Mouse (Mus musculus) retina, postnatal 7 days (tissue): ENCODE measurements around the gene Pwwp2b.
A peak's percentile ranks its signal among the peaks of the same experiment; 100 is the strongest.

ENCODE experiments used
- DNase-seq: peaks from one replicate; pipeline ENCODE4 v3.0.0-alpha.2; 2012; ENCODE audit warnings: low read depth, low spot score

Gene Pwwp2b

DNA sequence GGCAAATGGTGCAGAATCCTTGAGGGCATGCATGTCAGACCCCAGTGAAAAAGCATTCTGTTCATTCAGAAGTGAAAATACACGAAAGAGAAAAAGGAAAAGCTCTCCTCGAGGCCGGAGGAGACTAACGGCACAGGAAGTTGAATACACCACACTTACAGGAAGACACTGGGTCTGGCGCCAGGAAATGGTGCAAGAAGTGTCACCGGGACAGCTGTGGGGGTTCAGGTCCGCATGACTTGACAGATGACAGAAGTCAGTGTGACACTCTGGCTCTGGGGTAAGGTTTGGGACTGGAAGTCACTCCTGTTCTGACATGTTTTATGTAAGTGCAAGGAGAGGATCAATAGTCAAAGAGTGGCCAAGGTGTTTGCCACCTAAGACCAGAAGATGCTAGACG, 23.6 kb upstream of the Pwwp2b start:
- DNase-seq, result no peak

DNA sequence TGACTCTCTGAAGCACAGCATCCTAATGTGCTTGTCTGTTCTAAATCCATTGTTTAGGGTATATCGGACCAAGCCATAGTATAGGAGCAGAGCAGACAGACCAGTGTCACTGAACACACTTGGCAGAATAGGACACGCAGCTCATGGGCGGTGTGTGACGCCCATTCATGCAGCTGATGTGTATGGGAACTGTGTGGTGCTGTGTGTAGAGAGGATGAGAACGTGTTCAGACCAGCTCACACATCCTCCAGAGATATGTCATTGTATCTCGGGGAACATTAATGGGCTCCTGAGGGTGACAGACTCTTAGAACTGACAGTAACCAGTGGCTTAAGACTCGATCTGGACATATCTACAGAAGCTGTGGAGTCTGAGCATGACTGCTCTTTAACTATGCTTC, 21.9 kb upstream of the Pwwp2b start:
- DNase-seq, result no peak

DNA sequence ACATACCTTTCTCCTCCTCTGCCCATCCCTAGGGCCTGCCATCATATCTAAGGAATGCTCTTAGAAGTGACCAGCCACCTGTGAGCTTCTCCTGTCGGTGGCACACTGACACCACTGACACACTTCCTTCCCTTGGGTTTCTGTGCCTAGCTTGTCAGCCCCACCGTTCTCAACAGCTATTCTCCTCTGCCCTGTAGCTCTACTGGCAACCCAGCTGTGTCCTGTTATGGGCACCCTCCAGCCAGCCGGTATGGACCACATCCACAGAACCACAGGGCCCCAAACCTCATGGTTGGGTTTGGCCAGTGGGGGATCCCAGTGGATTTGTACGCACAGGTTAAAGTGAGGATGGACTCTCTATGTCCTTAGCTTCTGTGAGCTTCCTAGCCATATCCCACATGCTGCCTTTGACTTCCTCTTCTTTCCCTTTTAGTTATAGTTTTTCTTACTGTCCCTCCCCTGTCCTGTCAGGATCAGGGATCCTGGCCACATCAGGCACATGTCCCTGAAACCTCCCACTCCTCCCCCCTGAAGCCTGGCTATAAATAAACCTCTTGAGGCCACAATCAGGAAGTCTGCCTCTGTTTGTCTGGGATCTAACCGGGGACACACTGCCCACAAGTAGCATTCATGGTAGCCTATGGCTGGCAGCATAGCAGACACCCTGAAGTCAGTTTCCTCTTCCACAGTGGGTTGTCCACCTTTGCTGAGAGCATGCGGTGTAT, 19.7 kb upstream of the Pwwp2b start:
- no peak for DNase-seq

DNA sequence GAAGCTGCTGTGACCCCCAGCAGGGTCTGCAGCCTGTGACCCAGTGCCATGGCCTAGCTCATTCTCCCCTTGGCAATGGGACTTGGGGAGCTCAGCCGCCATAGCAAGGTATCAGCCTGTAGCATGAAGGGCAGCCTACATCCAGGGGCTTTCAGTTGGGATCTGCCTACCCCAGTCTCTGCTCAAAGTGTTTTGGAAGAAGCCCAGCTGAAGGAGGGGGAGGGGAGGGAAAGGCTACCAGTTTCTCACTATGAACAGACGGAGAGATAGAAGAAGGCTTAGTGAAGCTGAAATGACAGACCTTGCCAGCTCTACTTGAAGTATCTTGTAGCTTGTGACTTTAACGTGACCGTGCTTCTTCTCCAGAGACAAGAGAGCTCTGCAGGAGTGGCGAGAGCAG, 18.4 kb upstream of the Pwwp2b start:
- no peak for DNase-seq

DNA sequence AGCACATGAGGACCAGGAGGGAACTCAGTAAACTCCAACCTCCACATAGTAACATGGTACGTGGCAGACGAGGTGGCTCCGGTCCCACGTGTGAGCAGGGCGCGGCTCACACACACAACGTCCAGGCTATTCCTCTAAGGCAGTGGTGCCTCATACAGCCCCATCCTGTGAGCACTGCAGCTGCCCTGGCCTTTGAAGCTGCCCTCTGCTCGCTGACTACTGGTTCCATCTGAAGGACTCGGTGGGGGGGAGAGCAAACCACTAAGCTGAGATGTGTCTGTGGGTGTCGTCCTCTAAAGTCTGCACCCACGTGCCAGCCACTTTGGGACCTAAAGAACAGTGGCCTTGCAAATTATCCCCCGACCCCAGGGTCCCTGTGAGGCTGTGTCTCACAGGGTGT, 18.0 kb upstream of the Pwwp2b start:
- no peak for DNase-seq

DNA sequence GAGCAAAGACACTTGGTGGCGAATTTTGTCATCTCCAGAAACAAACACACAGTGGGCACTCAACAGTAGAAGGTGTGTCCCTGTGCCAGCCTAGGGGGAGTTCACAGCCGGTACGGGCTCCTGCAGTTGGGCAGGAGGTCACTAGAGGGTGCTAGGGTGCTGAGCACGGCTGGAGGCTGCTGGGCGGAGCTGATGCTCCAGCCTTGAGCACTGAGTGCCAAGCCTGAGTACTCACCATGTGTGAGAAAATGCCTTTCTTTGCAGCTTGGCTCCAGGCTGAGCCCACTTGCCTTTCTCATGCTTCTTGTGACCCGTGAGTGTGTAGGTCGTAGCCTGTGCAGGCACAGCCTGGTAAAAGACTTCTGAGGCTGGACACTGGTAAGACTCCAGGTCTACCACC, 14.6 kb upstream of the Pwwp2b start:
- peak; percentile 68 for DNase-seq

DNA sequence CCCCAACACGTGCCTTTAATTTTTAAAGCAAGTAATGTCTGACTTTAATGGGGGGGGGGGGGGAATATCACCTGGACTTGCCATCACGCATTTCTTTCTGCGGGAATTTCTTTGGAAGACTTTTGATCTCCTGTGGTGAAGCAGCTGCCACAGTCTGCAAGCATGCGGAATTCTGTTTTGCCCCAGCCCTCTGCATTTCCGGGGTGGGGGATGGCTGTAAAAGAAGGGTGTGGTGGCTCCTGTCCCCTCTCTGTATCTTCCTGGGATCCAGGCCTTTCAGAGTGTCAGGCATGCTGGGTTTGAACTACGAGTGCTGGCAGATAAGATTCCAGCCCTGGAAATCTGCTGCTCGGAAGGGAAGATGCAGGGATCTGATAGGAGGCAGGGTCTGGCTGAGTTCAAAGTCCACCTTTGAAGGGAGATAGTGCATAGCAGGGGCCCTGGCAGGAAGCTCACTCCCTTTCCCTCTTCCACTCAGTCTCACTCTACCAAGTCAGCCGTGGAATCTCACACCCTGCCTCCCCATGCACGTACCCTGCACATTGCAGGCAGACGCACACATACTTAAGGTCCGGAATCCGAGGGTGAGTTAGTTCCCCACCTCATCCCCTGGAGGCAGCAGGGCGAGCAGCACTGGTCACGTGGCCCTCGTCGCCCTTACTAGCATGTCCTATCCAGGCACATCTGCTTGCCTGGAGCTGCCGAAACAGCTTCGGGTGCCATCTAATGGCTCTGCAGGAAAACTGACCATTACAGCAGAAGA, 13.7 kb upstream of the Pwwp2b start:
- no peak for DNase-seq

DNA sequence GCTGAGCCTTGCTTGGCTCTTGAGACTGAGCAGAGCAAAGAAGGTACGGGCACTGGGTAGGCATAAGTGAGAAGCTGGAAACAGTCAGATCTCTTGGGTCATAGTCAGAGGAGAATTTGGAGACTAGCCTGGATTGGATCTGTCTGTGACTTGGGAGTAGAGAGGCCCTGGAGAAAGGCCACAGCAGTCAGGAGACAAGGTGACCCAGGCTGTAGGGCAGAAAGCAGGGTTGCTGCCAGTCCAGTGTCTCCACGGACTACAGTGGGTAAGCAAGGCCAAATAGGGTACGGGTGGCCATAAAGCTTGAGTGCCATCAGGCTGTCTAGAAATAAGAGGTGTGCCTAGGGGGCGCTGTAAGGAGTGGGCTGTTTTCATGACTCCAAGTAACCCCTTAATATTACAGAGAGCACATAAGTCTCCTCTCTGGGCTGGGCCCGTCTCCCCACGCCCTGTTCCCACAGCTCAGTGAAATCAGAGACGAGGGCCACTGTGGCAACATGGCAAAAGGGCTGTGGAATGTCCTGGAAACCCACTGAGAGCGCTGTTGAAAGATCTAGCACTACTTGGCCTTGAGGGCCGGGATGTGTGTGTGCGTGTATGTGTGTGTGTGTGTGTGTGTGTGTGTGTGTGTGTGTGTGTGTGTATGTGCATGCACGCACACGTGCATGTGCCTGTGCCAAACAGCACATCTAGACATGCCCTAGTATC, 12.5 kb upstream of the Pwwp2b start:
- DNase-seq, result no peak

DNA sequence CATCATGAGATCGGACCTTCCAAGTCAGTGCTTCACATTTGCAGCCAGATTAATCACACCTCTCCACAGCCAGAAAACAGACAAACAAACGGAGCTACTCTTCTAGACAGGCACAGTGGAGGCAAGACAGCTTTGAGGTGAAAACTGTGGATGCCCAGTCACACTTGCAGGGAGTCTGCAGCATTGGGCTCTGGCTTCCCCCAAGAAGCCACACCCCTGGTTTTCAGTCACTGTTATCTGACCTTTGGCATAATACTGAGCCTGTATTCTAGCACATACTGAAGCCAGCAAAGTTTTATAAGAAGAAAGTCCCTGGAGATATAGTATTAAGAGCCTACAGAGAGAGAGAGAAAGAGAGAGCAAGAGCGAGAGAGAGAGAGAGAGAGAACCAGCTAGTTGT, 8.8 kb upstream of the Pwwp2b start:
- no peak for DNase-seq

DNA sequence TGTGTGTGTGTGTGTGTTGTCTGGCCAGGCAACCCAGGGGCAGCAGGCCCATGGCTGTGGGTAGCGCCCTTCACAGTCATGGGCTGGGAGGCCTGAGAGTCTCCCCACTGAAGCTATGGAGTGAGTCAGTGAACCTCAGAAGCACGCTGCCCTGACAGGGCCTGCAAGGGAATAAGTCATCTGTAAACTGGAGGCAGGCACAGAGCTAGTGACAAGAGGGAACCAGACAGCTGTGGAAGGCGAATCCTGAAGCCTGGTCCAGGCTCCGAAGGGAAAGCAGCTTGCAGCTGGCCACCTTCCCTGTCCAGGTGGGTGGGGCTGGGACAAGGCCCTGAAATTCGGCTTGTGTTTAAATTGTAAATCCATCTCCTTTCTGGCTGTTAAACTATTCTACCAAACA, 2.2 kb upstream of the Pwwp2b start:
- no peak for DNase-seq

DNA sequence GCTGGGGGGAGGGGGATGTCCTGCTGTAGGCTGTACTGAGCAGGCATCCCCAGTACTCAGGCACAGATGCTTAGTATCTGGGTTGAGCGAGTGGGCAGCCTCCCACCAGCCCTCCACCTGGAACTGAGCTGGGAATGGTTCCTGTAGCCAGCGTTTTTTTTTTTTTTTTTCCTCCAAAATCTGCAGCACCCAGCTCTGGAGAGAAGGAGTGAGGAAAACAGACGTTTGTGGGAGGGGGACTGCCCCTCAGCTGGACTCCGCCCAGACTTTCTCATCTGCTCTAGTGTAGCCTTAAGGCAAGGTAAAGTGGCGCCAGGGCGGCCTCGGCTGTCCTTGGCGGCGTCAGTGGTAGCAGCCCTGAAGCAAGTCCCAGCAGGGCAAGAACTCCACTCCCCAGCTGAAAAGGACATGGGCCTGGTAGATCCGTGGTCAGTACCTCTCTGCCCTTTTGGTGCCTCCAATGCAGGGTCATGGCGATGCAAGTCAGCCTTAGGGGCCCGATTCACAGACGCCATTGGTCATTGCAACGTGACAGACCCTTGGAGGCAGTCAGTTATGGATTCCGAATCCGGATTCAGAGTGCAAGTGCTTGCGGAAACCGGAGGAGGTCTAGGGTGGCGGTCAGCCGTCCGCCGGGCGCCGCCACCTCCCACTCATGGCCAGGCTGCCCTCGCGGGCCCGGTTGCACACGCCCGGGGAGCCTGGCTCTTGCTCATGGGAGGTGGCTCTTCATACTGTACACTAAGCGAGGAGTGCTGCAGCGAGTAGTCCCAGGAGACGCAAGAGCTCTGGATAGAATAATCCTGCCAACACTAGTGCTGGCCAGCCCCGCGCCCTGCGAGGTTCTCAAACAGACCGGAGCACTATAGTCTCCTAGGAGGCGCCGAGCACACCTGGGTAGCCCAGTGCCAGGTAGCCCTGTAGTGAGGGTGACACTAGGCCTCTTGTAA, 1.1 kb upstream of the Pwwp2b start:
- DNase-seq, result no peak

DNA sequence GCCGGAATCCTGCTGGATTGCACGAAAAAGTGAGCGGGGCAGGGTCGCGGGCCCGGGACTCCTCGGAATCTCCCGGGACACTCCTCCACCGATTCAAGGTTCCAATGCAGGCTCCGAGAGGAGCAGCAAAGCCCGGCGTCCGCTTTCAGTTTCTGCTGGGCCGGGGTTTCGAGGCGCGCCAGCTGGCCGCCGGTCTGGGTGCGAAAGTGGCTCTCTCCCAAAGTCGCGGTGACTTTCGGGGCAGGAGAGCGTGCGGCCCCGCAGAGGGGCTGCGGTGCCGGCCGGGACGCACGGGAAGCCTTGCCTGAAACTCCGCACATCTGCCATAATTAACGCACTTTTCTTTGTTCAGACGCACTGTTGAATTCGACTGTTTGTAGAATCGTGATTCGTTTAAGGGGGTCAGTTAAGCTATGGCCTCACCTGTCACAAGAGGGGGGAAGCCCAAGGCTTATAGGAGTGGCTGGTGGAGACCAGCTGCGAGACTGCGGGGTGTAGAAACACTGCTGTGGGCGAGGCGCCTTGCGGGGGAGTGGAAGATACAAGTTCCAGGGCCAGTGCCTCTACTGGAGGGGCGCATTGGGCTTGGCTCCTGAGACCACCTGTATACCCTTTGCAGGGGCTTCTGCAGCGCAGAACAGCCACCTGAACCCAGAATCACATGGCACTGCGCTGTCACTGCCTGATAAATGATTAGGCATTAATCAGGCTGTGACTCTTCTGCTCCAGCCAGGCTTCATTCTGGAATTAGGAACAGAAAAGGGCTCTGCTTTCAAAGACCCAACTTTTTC, 528 bp downstream of the Pwwp2b start:
- DNase-seq, result no peak

DNA sequence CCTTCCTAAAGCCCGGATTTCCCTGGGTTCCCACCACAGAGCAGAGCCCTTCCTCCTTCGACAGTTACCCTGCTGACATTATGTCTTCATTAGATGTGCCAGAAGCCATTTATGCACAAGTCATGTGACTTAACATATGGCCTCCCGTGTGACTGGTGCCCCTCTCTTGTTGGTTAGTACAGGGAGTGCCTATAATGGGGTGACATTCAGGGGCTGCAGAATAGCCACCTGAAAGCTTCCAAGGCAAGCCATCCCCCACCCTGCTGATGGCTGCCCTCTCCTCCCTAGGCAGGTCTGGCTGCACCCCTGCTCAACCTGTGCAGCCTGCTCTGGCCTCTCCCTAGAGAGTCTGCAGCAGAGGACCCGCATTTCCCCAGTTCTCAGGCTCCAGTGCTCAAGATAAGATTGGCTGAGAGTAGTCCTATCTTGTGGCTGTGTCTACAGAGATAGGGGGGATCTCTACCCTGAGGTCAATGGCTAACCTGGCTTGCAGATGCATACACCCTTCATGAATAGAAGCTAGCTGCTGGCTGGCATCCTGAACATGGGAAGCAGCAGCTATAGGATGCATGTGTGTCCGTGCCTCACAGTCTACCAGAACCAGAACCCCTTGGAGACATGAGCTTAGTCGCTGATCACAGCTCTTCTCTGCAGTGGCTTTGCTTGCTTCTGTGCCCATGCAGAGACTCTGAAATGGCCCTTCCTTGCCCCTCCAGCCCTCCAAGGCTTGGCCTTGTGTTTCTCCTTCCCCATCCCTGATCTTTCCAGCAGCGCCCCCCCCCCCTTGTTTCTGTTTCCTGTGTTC, 1.3 kb downstream of the Pwwp2b start:
- DNase-seq, result no peak

DNA sequence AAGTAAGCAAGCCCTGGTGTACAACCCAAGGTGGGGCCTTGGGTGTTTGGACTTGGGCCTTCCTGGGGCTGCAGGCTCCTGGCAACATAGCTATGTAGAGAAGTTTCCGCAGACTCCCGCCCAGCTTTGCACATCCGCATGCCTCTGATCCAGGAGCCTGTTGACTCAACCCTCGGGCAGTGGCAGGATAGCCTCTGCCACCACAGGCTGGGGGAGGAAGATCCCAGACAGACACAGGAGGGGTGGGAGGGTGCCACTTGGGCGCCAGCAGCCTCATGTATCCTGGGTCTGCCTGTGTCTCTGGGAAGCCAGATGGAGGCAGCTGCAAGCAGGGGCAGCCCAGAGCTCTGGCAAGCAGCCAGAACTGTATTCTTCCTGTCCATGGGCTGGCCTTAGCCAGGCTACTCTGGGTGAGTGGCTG, 3.6 kb downstream of the Pwwp2b start:
- DNase-seq, result no peak

DNA sequence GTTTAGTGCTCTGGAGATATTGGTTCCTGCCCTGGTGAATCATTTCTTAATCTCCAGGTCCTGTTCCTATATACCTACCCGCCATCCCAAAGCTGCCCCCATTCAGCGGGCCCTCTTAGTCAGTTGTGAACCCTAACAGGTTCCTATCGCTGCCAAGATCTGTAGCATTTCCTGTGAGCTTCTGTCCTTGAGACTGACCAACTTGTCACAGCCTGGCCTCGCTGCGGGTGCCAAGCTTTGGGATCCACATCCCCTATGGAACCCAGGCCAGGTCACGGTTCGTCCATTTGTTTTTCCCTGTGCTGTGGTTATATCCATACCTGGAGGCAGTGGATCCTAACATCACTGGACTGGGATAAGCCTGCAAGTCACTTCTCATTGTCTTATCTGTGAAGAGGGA, 4.3 kb downstream of the Pwwp2b start:
- no peak for DNase-seq

DNA sequence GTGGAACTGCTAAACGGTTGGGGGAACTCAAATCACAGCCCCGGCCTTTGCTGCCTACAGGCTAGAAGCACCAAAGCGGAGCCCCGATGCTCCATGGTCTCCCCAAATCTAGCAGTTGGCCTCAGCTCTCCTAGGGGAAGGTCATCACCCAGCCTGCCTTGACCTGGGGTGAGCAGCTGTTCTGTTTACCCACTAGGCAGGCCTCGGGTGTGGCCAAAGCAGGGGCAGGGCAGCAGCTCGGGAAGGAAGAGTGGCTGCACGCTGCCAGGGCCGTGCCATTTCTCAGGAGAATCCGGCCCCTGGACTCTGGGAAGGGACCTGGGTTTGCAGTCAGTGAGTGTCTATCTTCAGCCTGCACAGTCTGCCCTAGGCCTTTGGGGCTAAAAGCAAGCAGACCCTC, 4.7 kb downstream of the Pwwp2b start:
- DNase-seq, result no peak

DNA sequence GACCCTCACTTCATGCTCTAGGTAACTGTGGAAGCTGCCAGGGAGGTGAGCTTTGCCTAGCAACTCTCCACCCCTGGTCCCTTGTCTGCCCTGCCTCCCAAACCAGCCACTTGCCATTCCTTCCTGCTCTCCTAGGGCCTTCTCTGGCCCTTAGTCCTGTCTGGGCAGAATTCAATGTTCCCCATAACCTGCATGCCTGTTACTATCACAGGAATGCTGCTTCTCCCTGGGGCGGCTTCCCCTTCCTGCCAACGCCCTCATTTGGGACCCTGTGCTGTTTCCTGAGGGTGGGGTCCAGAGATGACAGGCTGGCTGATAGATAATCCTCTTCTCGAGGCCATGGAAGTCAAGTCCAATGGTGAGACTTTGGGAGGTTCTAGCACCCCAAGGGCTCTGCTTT, 5.2 kb downstream of the Pwwp2b start:
- no peak for DNase-seq

DNA sequence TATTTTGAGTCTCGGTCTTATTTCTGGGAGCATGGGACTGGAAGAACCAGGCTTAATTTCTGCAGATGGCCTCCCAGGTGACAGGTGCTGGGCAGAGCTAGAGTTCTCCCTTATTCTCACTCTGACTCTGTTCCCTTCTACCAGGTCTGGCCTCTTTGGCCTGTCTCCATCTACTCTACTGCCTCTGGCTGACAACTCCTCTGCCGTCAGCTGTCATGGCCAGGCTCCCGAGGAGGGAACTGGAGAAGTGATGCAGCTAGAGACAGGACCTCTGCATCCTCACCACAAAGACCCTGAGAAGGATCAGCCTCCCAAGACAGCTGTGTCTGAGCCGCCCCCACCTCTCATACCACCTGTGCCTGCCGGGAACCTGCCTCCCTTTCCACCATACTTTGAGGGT, 6.3 kb downstream of the Pwwp2b start:
- DNase-seq, result no peak

DNA sequence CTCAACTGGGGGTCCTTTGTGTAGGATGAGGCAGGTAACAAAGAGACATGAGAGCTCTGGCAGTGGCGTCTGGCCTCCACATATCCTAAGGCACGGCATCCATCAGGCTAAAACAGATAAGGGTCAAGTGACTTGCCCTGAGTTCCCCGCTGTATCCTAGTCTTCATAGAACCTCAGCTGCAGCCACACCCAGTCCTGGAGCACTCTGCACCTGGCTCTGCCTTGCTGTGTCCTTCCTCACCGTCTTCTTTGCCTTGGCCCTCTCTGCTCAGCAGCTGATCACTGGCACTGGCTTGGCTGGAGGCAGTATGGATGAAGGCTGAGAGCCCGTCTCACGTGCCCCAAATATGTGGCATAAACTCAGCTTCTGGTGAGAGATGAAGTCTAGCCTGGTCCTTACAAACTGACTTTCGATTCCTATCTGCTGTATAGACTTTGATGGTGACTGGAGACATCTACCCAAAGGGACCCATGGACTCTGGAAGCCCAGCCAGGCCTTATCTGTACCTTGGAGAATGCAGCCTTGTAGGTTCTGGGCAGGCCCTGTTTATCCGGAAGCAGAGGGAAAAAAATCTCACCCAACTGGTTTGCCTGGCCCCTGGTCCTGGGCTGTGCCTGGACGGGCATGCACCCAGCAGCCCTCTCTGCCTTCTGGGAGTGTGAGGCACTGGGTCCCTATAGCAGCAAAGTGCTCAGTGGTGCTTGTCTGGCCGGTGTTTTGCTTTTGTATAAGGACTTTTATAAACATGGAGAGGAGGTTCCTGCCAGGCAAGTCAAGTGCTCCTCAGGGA, 9.7 kb downstream of the Pwwp2b start:
- no peak for DNase-seq
